Mouse (Mus musculus) ES-E14 (cell line): ENCODE results near the gene Gm9774.

Experiments used
- CHD2 ChIP-seq: IDR thresholded peaks from 2 replicates; pipeline ENCODE4 v1.6.1; 2014; ENCODE audit warnings: mild to moderate bottlenecking, low read depth, low read length, inconsistent platforms
- HCFC1 ChIP-seq: IDR thresholded peaks from 2 replicates; pipeline ENCODE4 v1.6.1; 2012; ENCODE audit warnings: low read length, inconsistent platforms, borderline replicate concordance; ENCODE audit not compliant: insufficient read depth
- MAFK ChIP-seq: IDR thresholded peaks from 2 replicates; pipeline ENCODE4 v1.6.1; 2014; ENCODE audit warnings: mild to moderate bottlenecking, low read depth, low read length, inconsistent platforms; ENCODE audit not compliant: insufficient read depth

GRCm38 (mm10) chr3:92440177-92440576 is 11.0 kb upstream of the Gm9774 start:
- no peak for TF ChIP-seq CHD2
- no peak for TF ChIP-seq MAFK
- no peak for TF ChIP-seq HCFC1
